Mouse (Mus musculus): ENCODE results near the gene Gga3. TPM values are rescaled to one million over a fixed set of nuclear protein-coding genes. Genes with fewer than 3 reads are reported as not detected.

Gene Gga3
- 6.3 and 7.5 TPM in 2 replicates for polyA plus RNA-seq (2015; fragmentation: Nextera tagmentation; extraction: Ambion mirVana)

GRCm38 (mm10) chr11:115603476-115604303 lies at the start of gene Gga3, which contains the start of gene Mrps7:
Gene Gga3, minus strand, starts transcription at chr11:115604051.
Gene Mrps7, plus strand, starts transcription at chr11:115603925.

DNA sequence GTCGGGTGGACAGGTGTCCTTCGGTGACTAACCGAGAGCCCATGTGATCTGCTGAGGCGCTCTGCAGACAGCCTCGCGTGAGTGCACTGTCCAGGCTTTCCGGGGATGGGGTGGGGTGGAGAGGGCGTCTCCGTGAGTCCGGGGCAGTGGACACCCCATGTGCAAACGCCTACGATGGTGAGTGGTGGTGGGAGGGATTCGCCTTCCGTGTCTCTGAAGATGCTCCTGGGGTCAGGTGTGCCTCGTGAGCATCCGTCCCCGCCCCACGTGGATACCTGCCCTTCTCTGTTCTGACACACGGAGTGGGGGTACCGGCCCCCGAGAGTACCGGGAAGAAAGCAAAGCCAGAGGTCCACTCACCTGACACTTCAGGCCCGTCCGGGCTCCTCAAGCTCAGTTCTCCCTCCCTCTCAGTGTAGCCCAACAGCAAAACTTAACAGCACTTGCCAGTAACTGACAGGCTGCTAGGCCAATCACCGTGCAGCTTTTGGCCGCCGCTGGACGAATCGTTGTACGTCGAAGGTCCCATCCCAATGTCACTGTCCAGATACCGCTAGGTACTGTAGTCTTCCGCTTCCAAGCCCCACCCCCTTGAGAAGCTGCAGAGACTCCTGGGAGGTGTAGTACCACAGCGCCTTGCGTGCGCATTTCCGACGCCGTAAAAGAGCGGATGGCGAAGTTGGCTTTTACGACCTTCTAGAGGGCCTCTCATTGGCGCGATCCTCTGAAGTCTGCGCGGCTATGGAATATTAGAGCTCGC lies 24.0 kb upstream of the Gga3 start, which contains the start of gene Slc25a19:
Slc25a19 (minus strand) TSS at position 591 of the 760 bp plus-strand sequence.

GRCm38 (mm10) chr11:115612410-115613137 lies 8.7 kb upstream of the Gga3 start, which contains the start of gene Mif4gd:
Gene Mif4gd, minus strand, starts transcription at chr11:115612969.

GRCm38 (mm10) chr11:115564064-115564809 lies 39.6 kb downstream of the Gga3 start, which contains the start of gene Nup85:
Gene Nup85, plus strand, starts transcription at chr11:115564434.

GRCm38 (mm10) chr11:115536038-115536681 lies 67.7 kb downstream of the Gga3 start, which contains the start of gene Sumo2:
Gene Sumo2, minus strand, starts transcription at chr11:115536276.

Other genes starting within 250 kb of the Gga3 start
- gene Hid1, start 236.3 kb downstream of the Gga3 start, polyA plus RNA-seq (2015; fragmentation: Nextera tagmentation; extraction: Ambion mirVana) = 20.9 and 34.4 TPM in 2 replicates
- 14.3 and 16.0 TPM in 2 replicates for gene Cdr2l, start 222.1 kb downstream of the Gga3 start, polyA plus RNA-seq (2015; fragmentation: Nextera tagmentation; extraction: Ambion mirVana)
- 196 and 213 TPM in 2 replicates for gene Mrpl58, start 200.3 kb downstream of the Gga3 start, polyA plus RNA-seq (2015; fragmentation: Nextera tagmentation; extraction: Ambion mirVana)
- 1,031 and 1,050 TPM in 2 replicates for gene Atp5h, start 184.1 kb downstream of the Gga3 start, polyA plus RNA-seq (2015; fragmentation: Nextera tagmentation; extraction: Ambion mirVana)
- gene Kctd2, start 183.9 kb downstream of the Gga3 start, polyA plus RNA-seq (2015; fragmentation: Nextera tagmentation; extraction: Ambion mirVana) = 24.6 and 37.0 TPM in 2 replicates
- gene Trim80, start 163.5 kb downstream of the Gga3 start, polyA plus RNA-seq (2015; fragmentation: Nextera tagmentation; extraction: Ambion mirVana) = 0.07 and 0.22 TPM in 2 replicates
- 0.79 and 1.4 TPM in 2 replicates for gene Slc16a5, start 141.6 kb downstream of the Gga3 start, polyA plus RNA-seq (2015; fragmentation: Nextera tagmentation; extraction: Ambion mirVana)
- gene Armc7, start 128.4 kb downstream of the Gga3 start, polyA plus RNA-seq (2015; fragmentation: Nextera tagmentation; extraction: Ambion mirVana) = 5.6 and 7.3 TPM in 2 replicates
- gene Nt5c, start 112.2 kb downstream of the Gga3 start, polyA plus RNA-seq (2015; fragmentation: Nextera tagmentation; extraction: Ambion mirVana) = 163 and 190 TPM in 2 replicates
- 241 and 379 TPM in 2 replicates for gene Jpt1, start 89.7 kb downstream of the Gga3 start, polyA plus RNA-seq (2015; fragmentation: Nextera tagmentation; extraction: Ambion mirVana)
- 772 and 779 TPM in 2 replicates for gene Sumo2, start 67.8 kb downstream of the Gga3 start, polyA plus RNA-seq (2015; fragmentation: Nextera tagmentation; extraction: Ambion mirVana)
- 52.3 and 70.3 TPM in 2 replicates for gene Nup85, start 39.6 kb downstream of the Gga3 start, polyA plus RNA-seq (2015; fragmentation: Nextera tagmentation; extraction: Ambion mirVana)
- 77.5 and 103 TPM in 2 replicates for gene Mrps7, start 126 bp downstream of the Gga3 start, polyA plus RNA-seq (2015; fragmentation: Nextera tagmentation; extraction: Ambion mirVana)
- 69.5 and 153 TPM in 2 replicates for gene Mif4gd, start 8.9 kb upstream of the Gga3 start, polyA plus RNA-seq (2015; fragmentation: Nextera tagmentation; extraction: Ambion mirVana)
- 18.8 and 33.0 TPM in 2 replicates for gene Slc25a19, start 24.2 kb upstream of the Gga3 start, polyA plus RNA-seq (2015; fragmentation: Nextera tagmentation; extraction: Ambion mirVana)
- 77.1 and 89.8 TPM in 2 replicates for gene Grb2, start 104.5 kb upstream of the Gga3 start, polyA plus RNA-seq (2015; fragmentation: Nextera tagmentation; extraction: Ambion mirVana)
- gene Tmem94, start 161.4 kb upstream of the Gga3 start, polyA plus RNA-seq (2015; fragmentation: Nextera tagmentation; extraction: Ambion mirVana) = 11.3 and 18.4 TPM in 2 replicates
- gene Caskin2, start 209.6 kb upstream of the Gga3 start, polyA plus RNA-seq (2015; fragmentation: Nextera tagmentation; extraction: Ambion mirVana) = 10.1 and 12.8 TPM in 2 replicates
- gene Tsen54, start 210.7 kb upstream of the Gga3 start, polyA plus RNA-seq (2015; fragmentation: Nextera tagmentation; extraction: Ambion mirVana) = 15.9 and 20.0 TPM in 2 replicates
- gene Llgl2, start 220.0 kb upstream of the Gga3 start, polyA plus RNA-seq (2015; fragmentation: Nextera tagmentation; extraction: Ambion mirVana) = 4.5 and 6.5 TPM in 2 replicates

Data from adrenal gland, postnatal 0 days (tissue).